Mouse (Mus musculus) R1 (cell line): ENCODE results near the gene Cphx1.
"Not testable (repeated sequence)": the region's sequence is repeated elsewhere in the genome, so short reads cannot be mapped to it uniquely, and the experiment has no call there.

Experiments
- DNase-seq: peaks from one replicate; pipeline ENCODE4 v3.0.0-alpha.2; 2018; ENCODE audit warnings: low read depth, low spot score

Gene Cphx1

GRCm38 (mm10) chr14:25938004-25938403 lies at the start of gene Cphx1:
Gene Cphx1, plus strand, starts transcription at chr14:25938304.
- not testable (repeated sequence) for DNase-seq

DNA sequence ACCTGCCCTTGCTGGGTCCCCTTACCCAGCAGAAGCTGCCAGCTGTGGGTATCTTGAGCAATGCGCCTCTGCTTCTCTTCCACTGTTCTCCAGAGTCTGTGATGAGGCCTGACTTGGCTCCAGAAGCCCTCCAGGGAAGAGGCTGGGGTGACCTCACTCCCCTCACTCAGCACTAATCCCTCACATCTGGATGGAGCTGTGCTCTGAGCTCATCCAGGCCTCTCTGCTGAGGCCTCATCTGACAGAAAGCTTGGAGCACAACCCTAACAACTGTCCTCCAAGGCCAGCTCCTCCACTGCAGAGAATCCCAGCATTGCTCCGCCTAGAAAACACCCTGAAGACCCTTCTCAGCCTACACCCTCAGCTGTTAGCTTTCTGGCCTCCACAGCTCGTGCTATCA lies 43.5 kb upstream of the Cphx1 start:
- not testable (repeated sequence) for DNase-seq

DNA sequence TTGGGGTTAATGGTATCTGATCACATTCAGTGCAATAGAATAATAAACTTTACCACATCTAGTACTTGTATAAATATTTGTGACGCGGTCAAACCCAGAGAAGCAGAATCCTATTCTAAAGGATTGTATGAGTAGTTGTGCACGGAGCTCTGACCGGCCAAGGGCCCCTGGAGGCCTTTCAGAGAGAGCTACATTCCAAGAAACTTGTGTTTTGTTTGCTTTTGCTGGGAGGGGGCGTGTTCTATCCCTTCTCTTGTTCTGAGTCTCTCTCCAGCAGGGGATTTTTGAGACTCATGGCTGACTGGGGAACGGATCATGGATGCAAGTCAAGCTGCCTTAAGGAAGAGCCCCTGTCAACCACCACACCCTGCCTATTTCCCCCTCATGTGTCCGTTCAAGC lies 42.4 kb upstream of the Cphx1 start:
- DNase-seq, result not testable (repeated sequence)

GRCm38 (mm10) chr14:25903000-25903399 lies 35.1 kb upstream of the Cphx1 start, which contains the start of gene Plac9a:
Gene Plac9a, minus strand, starts transcription at chr14:25903100.
- not testable (repeated sequence) for DNase-seq

GRCm38 (mm10) chr14:25905243-25905642 lies 32.9 kb upstream of the Cphx1 start:
- not testable (repeated sequence) for DNase-seq

DNA sequence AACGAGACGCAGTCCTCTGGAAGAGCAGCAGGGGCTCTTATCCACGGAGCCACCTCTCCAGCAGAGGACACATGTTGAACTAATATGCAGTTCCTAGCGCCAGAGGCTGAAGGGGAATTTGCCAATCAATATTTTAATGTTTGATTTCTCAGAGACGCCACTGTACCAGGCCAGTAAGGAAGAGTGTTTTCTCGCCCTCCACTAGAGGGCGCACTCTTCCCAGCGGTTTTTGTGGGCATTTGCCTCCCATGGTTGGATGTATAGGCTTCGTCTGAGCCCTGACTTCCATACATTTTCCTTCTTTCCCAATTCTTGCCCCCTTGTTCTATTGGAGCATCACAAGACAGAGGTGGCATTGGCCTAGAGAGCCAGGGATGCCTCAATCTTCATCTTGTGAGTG lies 30.8 kb upstream of the Cphx1 start:
- DNase-seq, result not testable (repeated sequence)

DNA sequence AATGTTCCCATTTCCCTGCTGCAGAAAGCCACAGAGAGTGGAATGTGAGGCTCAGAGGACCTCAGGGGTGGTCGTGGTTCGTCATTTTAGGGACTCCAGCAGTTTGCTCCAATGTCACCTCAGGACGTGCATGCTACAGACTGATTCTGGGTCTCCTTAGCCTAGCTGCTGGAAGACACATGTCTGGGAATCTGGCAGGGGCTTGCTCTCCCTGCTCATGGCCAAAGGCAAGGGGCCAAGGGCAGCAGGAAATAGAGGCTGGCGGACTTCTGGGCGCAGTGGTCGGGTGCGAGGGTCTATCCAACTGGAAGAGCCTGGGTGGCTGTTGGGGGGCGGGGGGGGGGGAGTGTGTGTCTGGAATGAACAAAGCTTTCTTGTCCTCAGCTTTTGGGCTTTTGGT lies 29.1 kb upstream of the Cphx1 start:
- DNase-seq, result not testable (repeated sequence)

GRCm38 (mm10) chr14:25918427-25919170 lies 19.5 kb upstream of the Cphx1 start:
- DNase-seq, result not testable (repeated sequence)

DNA sequence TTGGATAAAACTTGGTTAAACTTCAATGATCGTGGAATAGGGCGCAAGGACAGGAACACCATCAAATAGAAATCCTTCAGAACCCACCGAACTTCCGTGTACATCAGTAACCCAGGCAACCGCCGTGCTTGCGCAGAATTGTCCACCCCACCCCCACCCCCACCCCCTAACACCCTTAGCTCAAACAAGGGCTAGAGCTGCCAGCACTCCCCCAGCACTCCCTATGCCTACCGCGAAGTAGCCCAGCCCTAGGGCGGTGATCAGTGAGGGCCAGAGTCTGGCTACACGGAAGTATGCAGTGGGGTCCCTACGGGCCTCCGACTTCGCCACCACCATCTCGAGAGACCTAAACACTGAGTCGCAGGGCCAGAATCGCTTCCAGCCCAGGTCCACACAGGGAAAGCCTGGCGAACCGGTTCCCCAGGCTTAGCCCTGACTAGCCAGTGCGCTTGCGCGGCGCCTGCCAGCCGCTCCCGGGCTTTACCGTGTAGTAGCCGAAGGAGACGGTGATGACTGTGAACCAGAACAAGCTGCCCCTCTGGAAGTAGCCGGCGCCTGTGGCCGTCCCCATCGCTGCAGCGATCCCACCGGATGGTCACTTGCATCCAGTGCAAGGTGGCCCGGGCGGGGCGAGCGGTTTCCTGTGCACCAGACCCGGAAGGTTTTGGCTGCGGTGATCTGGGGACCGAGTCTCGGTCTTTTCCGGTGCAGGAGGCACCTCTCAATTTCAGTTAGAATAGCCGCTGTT lies 11.1 kb upstream of the Cphx1 start:
- DNase-seq, result not testable (repeated sequence)

- not testable (repeated sequence) for DNase-seq
Observed at GRCm38 (mm10) chr14:25927562-25927881, 10.6 kb upstream of the Cphx1 start, which contains the start of gene Tmem254a. Gene Tmem254a, minus strand, starts transcription at chr14:25927672.

- DNase-seq, result not testable (repeated sequence)
Observed at GRCm38 (mm10) chr14:25936867-25937630, 1.1 kb upstream of the Cphx1 start.

DNA sequence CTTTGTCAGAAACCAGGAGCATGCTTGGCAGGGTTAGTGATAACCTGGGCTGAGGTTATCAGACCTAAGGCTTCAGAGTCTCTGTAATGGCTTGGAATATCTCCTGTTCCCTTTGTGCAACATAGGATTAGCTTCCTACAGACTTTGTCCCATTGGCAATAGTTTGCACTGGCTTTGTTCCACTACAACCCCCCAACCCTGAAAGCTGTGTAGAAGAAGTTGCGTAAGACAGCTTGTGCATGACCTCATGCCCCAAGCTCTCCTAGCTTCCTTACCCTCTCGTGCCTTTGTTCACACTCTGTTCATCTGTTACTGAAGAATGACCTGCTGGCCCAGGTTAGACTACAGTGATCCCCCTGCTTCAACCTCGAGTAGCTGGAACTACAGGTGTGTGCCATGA lies 19.8 kb downstream of the Cphx1 start:
- DNase-seq, result not testable (repeated sequence)

DNA sequence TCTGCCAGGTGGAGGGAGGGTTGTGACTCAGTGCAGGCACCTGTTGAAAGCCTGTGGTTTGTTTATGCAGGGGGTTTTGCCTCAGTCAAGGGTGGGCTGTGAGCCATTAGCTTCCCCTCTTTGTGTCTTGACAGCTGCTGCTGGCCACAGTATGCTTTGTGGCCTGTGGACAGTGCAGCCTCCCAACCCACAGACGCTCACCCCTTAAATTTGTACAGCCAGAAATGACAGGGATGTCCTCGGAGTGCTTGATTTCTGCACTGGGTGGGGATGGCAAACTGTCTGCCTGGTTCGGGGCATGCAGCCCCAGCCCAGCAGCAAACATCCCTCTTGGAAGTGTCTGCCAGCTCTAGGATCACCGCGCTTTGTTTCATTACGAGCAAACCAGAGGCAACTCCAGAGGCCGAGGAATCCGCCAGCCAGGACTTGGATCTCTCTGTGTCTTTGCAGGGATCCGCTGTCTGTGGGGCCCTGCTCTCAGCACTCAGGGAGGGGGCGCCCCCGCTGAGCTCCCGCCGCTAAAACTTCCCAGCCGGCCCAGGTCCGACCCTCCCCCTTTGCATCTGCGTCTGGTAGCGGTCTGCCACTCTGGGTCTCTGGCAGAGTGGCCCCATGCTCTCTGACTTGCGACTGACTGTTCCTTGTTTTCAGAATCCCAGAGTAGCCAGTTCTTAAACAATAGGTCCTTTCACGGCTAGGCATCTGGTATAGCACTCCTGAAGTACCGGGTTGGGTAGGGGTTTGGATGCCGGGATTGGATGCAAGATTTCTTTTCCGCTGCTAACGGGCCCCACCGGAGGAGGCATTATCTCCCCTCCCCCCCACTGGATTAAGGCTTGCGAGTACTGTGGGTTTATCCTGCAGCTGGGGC lies 40.5 kb downstream of the Cphx1 start, which contains the start of gene Duxbl1:
Gene Duxbl1 (plus strand): TSS at position 207 of the 871 bp plus-strand sequence.
- not testable (repeated sequence) for DNase-seq

DNA sequence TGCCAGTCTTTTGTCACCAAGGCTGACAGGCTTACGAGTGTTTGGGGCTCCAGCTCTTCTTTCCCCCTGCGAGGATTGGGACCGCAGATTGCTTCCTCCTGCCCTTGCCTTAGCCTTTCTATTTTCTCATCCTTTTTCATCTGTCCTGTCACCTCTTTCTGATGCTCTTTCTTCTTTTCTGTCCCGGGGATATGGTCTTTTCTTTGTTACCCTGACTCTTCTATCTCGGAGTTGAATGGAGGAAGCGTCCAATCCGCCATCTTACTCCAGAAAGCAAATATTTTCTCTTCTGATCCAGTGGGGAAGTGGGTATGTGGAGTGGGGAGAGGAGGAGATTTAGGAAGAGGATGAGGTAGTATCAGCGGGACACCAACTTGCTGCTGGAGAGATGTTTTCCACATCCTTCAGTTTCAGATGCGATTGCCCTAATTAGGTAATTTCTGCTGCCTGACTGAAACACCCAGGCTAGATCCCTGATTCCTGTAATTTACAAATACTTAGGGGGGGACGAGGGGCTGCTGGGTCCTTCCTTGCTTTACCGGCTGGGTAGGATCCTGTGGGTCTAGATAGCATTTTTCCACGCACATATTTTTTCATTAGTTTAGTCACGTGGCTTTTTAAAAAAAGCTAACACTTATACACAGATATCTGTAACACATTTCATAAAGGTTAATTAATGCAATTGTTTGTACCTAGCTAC lies 41.3 kb downstream of the Cphx1 start:
- not testable (repeated sequence) for DNase-seq

- not testable (repeated sequence) for DNase-seq
Observed at GRCm38 (mm10) chr14:25981880-25982279, 43.8 kb downstream of the Cphx1 start.
